Mouse (Mus musculus) G1E (cell line): ENCODE measurements at regions not wholly inside any gene's neighbourhood (a gene's known extent, or its start where the extent isn't known, plus 50 kb on each side); places are given as distances from the start of the nearest gene placed in this dataset.

Experiments used
- CTCF ChIP-seq: IDR thresholded peaks from 2 replicates; pipeline ENCODE4 v1.5.1; 2012; ENCODE audit warnings: low read depth, low read length, inconsistent platforms, mixed read lengths
- GATA1 ChIP-seq: IDR thresholded peaks from 2 replicates; pipeline ENCODE4 v1.6.1; 2012; ENCODE audit warnings: borderline replicate concordance, low read length, inconsistent platforms, mixed read lengths
- GATA2 ChIP-seq: IDR thresholded peaks from 2 replicates; pipeline ENCODE4 v1.6.1; 2012; ENCODE audit warnings: low read depth, low read length, inconsistent platforms, borderline replicate concordance
- POLR2AphosphoS5 ChIP-seq: IDR thresholded peaks from 2 replicates; pipeline ENCODE4 v1.6.1; 2012; ENCODE audit warnings: low read depth, low read length, inconsistent platforms; ENCODE audit not compliant: insufficient replicate concordance
- TAL1 ChIP-seq: conservative IDR thresholded peaks from 2 replicates; pipeline ENCODE4 v1.6.1; 2012; ENCODE audit warnings: low read depth, low read length, inconsistent platforms, mixed read lengths

DNA sequence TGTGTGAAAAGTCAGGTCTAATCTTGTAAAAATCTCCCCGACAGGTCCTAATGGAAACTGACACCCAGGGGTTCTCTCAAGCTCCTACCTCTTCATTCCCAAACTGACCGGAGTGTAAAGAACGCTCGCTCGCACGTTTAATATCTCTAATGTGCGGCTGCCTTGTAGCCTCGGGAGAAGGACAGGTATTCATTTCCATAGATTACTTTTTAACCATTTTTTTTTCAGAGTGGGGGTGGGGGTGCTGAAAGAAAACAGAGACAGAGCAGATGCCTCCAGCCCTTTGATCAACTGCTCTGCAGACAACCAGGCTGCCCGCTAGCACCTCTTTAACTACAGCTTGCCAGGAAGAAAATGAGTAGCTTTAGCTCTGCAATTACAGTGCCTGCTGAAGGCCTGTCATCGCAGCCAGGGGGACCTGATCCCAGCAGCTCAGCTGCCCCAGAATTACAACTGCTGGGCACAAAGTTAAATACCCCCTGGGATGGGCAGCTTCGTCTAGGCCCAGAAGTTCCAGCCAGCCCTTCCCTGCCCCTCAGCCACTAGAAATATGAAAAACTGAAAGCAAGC lies 282.3 kb upstream of the Msx2 start:
- TF ChIP-seq CTCF (no peak), GATA2 (no peak), GATA1 (no peak), TAL1 (no peak), POLR2AphosphoS5 (no peak)
